ENCODE assay signal across 19 mouse cellular contexts in the genomic region with DNA sequence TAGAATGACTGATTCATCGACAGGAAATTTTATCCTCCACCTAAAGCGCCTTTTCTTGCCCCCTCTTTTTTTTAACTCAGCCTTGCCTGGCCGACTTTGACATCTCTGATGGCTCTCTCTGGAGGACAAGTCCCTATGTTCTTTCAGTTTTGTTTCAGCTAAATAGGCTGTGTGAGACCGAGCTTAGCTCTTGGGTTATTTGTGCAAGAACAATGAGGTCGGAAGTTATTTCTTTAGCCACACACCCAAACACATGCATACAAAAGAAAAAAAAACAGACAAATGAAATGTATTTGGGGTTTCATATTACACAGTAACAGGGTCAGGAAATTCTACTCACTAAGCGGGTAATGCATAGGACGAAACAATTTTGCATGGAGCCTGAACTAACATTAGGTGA.
A peak's percentile ranks its signal among the peaks of the same experiment; 100 is the strongest.
DNase-seq lines count a peak whose midpoint lies in the region; ATAC-seq and TF ChIP-seq lines count a peak whose summit lies in the region.
"Had no signal": no experiment of that assay in that cellular context is flagged by ENCODE, and none has a peak within 500 bp of the region (broad histone marks: within the 10 kb centered on the region; RNA-seq: fewer than 3 reads in every experiment).

No protein-coding gene starts in this region.

- H3K4me3 ChIP-seq in heart, embryonic 11.5 days (ENCODE audit: low read depth, low read length) = no peak overlapping the region
- peak overlapping the region; percentile 3; the same call in 1 of the 2 replicates for H3K4me3 ChIP-seq in kidney, embryonic 16.5 days (ENCODE audit: low read length)
- H3K4me3 ChIP-seq in neural tube, embryonic 11.5 days (ENCODE audit: low read depth, low read length) = no peak overlapping the region
- H3K4me3 ChIP-seq in neural tube, embryonic 15.5 days (replicated peaks) = no peak overlapping the region
- no peak overlapping the region for H3K4me3 ChIP-seq in thymus, adult 2 months (ENCODE audit: control insufficient read depth, insufficient read depth, low read length)
- H3K4me3 ChIP-seq: embryonic facial prominence, embryonic 15.5 days; heart, embryonic 10.5 days; liver, embryonic 12.5 days; megakaryocyte, embryonic 14.5 days; myocyte had no signal

- no peak overlapping the region for H3K4me2 ChIP-seq in heart, embryonic 11.5 days
- H3K4me2 ChIP-seq in kidney, embryonic 16.5 days (replicated peaks; ENCODE audit: low read depth, low read length) = peak overlapping the region; percentile 42
- peak overlapping the region; percentile 38 for H3K4me2 ChIP-seq in neural tube, embryonic 11.5 days (ENCODE audit: low read depth)
- peak overlapping the region; percentile 43 for H3K4me2 ChIP-seq in neural tube, embryonic 15.5 days
- H3K4me2 ChIP-seq: embryonic facial prominence, embryonic 15.5 days; liver, embryonic 12.5 days had no signal

- H3K27me3 ChIP-seq in heart, embryonic 11.5 days (ENCODE audit: control insufficient read depth, insufficient read depth, low read length) = peaks cover 14% of the 10 kb centered on the region
- no peaks in the 10 kb centered on the region; the same call in 1 of the 2 replicates for H3K27me3 ChIP-seq in kidney, embryonic 16.5 days (ENCODE audit: insufficient read depth, low read length)
- no peaks in the 10 kb centered on the region for H3K27me3 ChIP-seq in neural tube, embryonic 11.5 days (ENCODE audit: control insufficient read depth, insufficient read depth, low read length)
- no peaks in the 10 kb centered on the region for H3K27me3 ChIP-seq in neural tube, embryonic 15.5 days (replicated peaks)
- H3K27me3 ChIP-seq in thymus, adult 2 months (ENCODE audit: control insufficient read depth, insufficient read depth, low read length) = no peaks in the 10 kb centered on the region

- peak; percentile 58 for DNase-seq in heart, adult 11 months
- no peak for DNase-seq in kidney, adult 8-10 months
- DNase-seq in neural tube, embryonic 11.5 days (ENCODE audit: low spot score) = no peak
- no peak for DNase-seq in neural tube, embryonic 10.5 days (ENCODE audit: extremely low spot score, low spot score)
- no peak for DNase-seq in thymus, adult 2 months
- DNase-seq: adrenal gland, postnatal 14 days; cerebellum, postnatal 14 days; left cerebral cortex, postnatal 4 days; thymus, postnatal 14 days had no signal

- TF ChIP-seq POLR2A in thymus, adult 2 months (IDR thresholded peaks at IDR 0.05; ENCODE audit: control insufficient read depth, extremely low read depth, insufficient read depth, low read length, poor library complexity) = no peak

- no peaks in the 10 kb centered on the region for H3K36me3 ChIP-seq in heart, embryonic 11.5 days (ENCODE audit: control insufficient read depth, insufficient read depth, low read length)
- no peaks in the 10 kb centered on the region for H3K36me3 ChIP-seq in kidney, embryonic 16.5 days (ENCODE audit: insufficient read depth, low read length)
- no peaks in the 10 kb centered on the region for H3K36me3 ChIP-seq in neural tube, embryonic 11.5 days (ENCODE audit: control insufficient read depth, insufficient read depth, low read length)
- no peaks in the 10 kb centered on the region for H3K36me3 ChIP-seq in neural tube, embryonic 15.5 days
- no peaks in the 10 kb centered on the region; the same call in none of the 2 replicates for H3K36me3 ChIP-seq in thymus, adult 2 months (ENCODE audit: control insufficient read depth, insufficient read depth, low read length)
- H3K36me3 ChIP-seq: embryonic facial prominence, embryonic 15.5 days; G1E; heart, embryonic 10.5 days; liver, embryonic 12.5 days had no signal

- no peak for TF ChIP-seq CTCF in thymus, adult 2 months (IDR thresholded peaks at IDR 0.05; ENCODE audit: borderline replicate concordance, control insufficient read depth, extremely low read depth, insufficient read depth, low read length, poor library complexity)

- H3K9ac ChIP-seq in heart, embryonic 11.5 days (ENCODE audit: low read depth, low read length) = no peak overlapping the region
- H3K9ac ChIP-seq in kidney, embryonic 16.5 days (replicated peaks; ENCODE audit: low read length) = peak overlapping the region; percentile 56
- peak overlapping the region; percentile 8; the same call in 1 of the 2 replicates for H3K9ac ChIP-seq in neural tube, embryonic 11.5 days (ENCODE audit: low read length)
- H3K9ac ChIP-seq in neural tube, embryonic 15.5 days (replicated peaks) = 0 out of 2 replicates have a peak overlapping the region, but pooled peaks have one; percentile 32
- H3K9ac ChIP-seq: embryonic facial prominence, embryonic 15.5 days; liver, embryonic 12.5 days had no signal

- ATAC-seq in heart, embryonic 11.5 days (replicated peaks; ENCODE audit: insufficient number of reproducible peaks, low FRiP score, low TSS enrichment) = no peak
- no peak for ATAC-seq in kidney, embryonic 16.5 days (ENCODE audit: low FRiP score, low TSS enrichment)
- ATAC-seq in neural tube, embryonic 11.5 days (ENCODE audit: insufficient read depth, low FRiP score, low TSS enrichment) = no peak
- no peak for ATAC-seq in neural tube, embryonic 15.5 days (ENCODE audit: low FRiP score)
- ATAC-seq: forebrain, embryonic 14.5 days; liver, embryonic 12.5 days had no signal

- H3K9me3 ChIP-seq in heart, embryonic 11.5 days (replicated peaks; ENCODE audit: control insufficient read depth, low read length) = no peaks in the 10 kb centered on the region
- H3K9me3 ChIP-seq in kidney, embryonic 16.5 days (ENCODE audit: low read length) = no peaks in the 10 kb centered on the region
- no peaks in the 10 kb centered on the region for H3K9me3 ChIP-seq in neural tube, embryonic 11.5 days (ENCODE audit: control insufficient read depth, low read length)
- no peaks in the 10 kb centered on the region for H3K9me3 ChIP-seq in neural tube, embryonic 15.5 days (replicated peaks)
- H3K9me3 ChIP-seq: embryonic facial prominence, embryonic 15.5 days; G1E; heart, embryonic 10.5 days; liver, embryonic 12.5 days; megakaryocyte, embryonic 14.5 days had no signal

- no peak overlapping the region for H3K27ac ChIP-seq in heart, embryonic 11.5 days (ENCODE audit: low read depth, low read length)
- peak overlapping the region; percentile 76 for H3K27ac ChIP-seq in kidney, embryonic 16.5 days (ENCODE audit: low read length)
- peak overlapping the region; percentile 79 for H3K27ac ChIP-seq in neural tube, embryonic 11.5 days (ENCODE audit: low read depth, low read length)
- peak overlapping the region; percentile 87 for H3K27ac ChIP-seq in neural tube, embryonic 15.5 days (replicated peaks)
- H3K27ac ChIP-seq in thymus, adult 2 months (ENCODE audit: control insufficient read depth, insufficient read depth, low read length) = no peak overlapping the region
- H3K27ac ChIP-seq: embryonic facial prominence, embryonic 15.5 days; heart, embryonic 10.5 days; liver, embryonic 12.5 days had no signal

- 46% methylated on average over 7 of the region's 7 CpGs for WGBS in heart, embryonic 11.5 days (ENCODE audit: insufficient replicate concordance)
- WGBS in kidney, embryonic 16.5 days = 26% methylated on average over 7 of the region's 7 CpGs
- WGBS in neural tube, embryonic 11.5 days = 25% methylated on average over 7 of the region's 7 CpGs
- 13% methylated on average over 7 of the region's 7 CpGs for WGBS in neural tube, embryonic 15.5 days
- WGBS in thymus, adult 2 months = 57% methylated on average over 7 of the region's 7 CpGs

- no peaks in the 10 kb centered on the region for H3K4me1 ChIP-seq in heart, embryonic 11.5 days (ENCODE audit: control insufficient read depth, insufficient read depth, low read length)
- H3K4me1 ChIP-seq in kidney, embryonic 16.5 days (ENCODE audit: insufficient read depth, low read length) = peaks cover 31% of the 10 kb centered on the region; the same call in 1 of the 2 replicates
- peaks cover 30% of the 10 kb centered on the region for H3K4me1 ChIP-seq in neural tube, embryonic 11.5 days (ENCODE audit: control insufficient read depth, insufficient read depth, low read length)
- peaks cover 55% of the 10 kb centered on the region for H3K4me1 ChIP-seq in neural tube, embryonic 15.5 days
- no peaks in the 10 kb centered on the region for H3K4me1 ChIP-seq in thymus, adult 2 months (replicated peaks; ENCODE audit: control insufficient read depth, insufficient read depth, low read length)
- H3K4me1 ChIP-seq: liver, embryonic 12.5 days had no signal

Comparison
In these comparisons a context has a peak if more than half of its experiments do, and no peak if none do; other contexts are left out.
1. H3K27ac ChIP-seq: peak in kidney, embryonic 16.5 days (single experiment), neural tube, embryonic 11.5 days (single experiment) and neural tube, embryonic 15.5 days (single experiment); none in heart, embryonic 11.5 days (single experiment) and thymus, adult 2 months (single experiment).